Mouse (Mus musculus) c-Kit-positive CD71-positive TER-119-positive erythroid progenitor cells, embryonic 14.5 days (primary cell): ENCODE measurements around the gene Tmbim1.
"Not testable (repeated sequence)": the region's sequence is repeated elsewhere in the genome, so short reads cannot be mapped to it uniquely, and the experiment has no call there.

Source experiments
- DNase-seq: peaks from one replicate; pipeline ENCODE4 v3.0.0-alpha.2; 2013; ENCODE audit warnings: low spot score

Tmbim1 gene

GRCm38 (mm10) chr1:74294733-74295455, 10.5 kb downstream of the Tmbim1 start:
- DNase-seq, result no peak

- no peak for DNase-seq
Observed at GRCm38 (mm10) chr1:74294090-74294643, 11.3 kb downstream of the Tmbim1 start.

DNA sequence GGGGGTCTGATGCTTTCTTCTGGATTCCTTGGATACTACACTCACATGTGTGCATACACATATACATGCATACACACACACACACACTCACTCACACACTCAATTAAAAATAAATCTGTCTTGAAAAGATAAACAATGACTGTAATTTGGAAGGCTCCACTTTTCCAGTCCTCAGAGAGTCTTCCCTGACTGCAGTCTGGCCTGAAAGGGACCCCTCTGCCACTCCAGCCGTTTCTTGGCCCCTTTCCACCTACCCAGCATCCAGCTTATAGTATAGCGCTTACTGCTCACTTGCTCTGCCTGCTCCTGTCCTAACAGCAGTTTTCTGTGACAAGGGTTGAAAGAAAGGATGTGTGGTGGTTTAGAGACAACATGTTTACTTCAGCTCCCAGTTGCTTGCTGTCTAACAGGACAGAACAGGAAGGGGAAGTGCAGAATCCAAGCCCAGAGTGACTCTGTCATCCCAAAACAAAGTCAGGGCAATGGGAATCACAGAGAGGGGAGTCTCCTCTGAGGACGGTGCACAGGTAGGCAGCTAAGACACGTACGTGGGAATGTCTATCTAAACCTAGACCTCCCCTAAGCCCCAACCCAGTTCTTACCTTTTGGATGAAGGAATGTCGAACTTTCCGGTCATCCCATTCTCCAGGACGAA, 12.0 kb downstream of the Tmbim1 start:
- DNase-seq, result no peak

DNA sequence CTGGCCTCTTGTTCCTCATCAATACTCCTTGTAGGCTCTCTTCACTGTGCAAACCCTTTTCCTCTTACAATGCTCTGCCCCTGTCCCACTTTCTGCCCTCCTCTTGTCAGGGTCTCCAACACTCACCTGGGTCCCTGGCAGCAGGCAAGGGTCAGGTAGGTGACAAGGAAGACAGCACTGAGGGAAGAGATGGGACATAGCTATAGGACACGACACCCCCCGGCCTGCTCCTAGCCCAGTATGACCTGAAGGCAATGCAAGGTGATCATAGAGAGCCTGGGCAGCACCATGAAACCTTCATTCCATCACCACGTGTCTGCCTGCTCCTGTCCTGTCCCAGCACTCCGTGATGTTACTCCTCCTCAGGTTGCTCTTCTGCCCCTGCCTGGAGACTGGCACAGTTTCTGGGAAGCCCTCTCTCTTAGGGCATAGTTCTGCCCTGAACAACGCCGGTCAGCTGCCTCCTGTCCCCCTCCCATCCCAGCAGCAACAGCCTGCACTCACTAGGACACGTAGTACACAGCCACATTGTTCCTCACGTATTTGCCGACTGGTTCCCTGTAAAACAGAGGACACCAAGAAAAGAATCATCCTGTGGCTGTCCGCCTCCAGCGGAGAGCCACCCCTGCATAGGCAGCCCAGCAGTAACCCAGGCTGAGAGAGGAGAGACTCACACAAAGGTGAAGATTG, 12.9 kb downstream of the Tmbim1 start:
- DNase-seq, result no peak

- DNase-seq, result no peak
Observed at GRCm38 (mm10) chr1:74290141-74290540, 15.3 kb downstream of the Tmbim1 start.

DNA sequence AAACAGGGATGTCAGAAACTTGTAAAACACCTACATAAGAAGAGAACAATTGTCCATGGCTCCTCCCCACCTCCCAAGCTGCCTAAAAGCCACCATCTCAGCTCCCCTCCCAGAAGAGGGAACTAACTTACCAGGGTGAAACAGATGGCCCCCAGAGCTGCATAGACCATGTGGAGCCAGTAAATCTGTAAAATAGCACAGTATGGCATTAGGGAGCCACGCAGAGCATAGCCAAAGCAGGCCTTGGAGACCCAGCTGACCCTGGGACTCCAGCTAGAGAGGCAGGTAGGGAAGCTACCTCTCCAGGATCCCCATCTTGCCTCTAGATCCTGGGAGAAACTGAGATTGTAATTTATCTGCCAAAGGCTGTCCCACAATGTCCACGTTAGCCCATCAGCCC, 15.7 kb downstream of the Tmbim1 start:
- DNase-seq, result no peak

GRCm38 (mm10) chr1:74289248-74289647, 16.2 kb downstream of the Tmbim1 start:
- no peak for DNase-seq

- no peak for DNase-seq
Observed at GRCm38 (mm10) chr1:74288327-74288726, 17.1 kb downstream of the Tmbim1 start.

DNA sequence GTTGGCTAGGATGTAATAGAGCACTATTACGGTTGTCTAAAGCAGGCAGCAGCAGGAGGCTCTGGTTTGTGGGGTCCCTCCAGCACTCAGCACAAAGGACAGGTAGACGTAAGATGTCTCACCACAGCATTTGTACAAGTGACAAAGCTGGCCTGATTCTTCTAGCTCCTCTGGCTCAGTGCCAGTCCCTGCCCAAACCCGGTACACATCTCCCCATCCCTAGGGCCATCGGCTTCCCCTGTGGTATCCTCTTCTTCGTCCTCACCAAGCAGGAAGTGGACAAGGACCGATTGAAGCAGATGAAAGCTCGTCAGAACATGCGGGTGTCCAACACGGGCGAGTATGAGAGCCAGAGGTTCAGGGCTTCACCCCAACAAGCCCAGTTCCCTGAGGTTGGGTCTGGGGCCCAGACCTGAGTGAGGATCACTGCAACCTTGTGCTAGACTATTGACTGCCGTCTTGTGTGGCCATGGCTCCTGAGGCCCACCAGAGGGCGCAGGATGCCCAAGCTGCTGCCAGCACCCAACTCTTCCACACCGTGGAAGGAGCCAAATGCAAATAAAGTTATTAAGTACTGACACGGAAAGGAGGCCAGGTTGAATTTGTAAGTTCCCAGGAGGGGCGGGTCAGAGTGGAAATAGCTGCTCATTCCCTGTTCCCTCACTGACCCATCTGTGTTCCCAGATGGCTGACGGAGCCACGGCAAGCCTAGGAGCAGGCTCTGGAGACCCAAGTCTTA, 18.4 kb downstream of the Tmbim1 start:
- DNase-seq, result not testable (repeated sequence)

DNA sequence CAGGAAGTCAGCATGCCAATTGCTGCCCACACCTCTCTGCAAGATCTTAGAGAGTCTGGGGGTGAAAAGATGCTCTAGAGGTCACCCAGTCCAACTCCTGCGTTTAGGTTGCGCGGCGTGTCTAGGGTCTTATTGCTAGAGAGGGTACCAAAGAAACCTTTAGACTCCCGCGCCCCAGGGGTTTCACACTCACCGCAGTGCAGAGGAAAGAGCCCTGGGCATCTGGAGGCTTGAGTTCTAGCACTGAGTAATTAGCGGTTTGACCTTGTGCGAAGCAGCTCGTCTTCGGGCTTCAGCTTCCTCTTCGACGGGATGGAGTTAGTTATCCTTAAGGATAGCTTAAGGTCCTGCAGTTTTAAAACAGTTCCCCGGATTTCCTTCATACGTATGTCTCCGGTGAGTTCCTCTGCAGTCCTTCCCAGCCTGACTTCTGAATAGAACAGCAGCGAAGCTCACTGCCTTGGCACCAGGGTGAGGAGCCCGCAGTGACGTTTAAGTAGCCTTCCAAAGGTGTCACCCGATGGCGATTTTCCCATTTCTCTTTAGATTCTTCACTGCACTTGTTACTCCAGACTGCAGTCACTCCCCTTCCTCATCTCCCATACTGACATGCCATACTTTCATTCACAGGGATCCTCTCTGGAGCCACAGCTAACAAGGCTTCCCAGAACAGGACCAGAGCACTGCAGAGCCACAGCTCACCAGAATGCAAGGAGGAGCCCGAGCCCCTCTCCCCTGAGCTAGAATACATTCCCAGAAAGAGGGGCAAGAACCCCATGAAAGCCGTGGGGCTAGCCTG, 20.0 kb downstream of the Tmbim1 start:
- no peak for DNase-seq

- peak; percentile 100 for DNase-seq
Observed at GRCm38 (mm10) chr1:74284543-74285160, 20.8 kb downstream of the Tmbim1 start, which contains the start of the genes Aamp and Pnkd. Aamp (minus strand) TSS chr1:74284738. Pnkd (plus strand) TSS chr1:74284930.

DNA sequence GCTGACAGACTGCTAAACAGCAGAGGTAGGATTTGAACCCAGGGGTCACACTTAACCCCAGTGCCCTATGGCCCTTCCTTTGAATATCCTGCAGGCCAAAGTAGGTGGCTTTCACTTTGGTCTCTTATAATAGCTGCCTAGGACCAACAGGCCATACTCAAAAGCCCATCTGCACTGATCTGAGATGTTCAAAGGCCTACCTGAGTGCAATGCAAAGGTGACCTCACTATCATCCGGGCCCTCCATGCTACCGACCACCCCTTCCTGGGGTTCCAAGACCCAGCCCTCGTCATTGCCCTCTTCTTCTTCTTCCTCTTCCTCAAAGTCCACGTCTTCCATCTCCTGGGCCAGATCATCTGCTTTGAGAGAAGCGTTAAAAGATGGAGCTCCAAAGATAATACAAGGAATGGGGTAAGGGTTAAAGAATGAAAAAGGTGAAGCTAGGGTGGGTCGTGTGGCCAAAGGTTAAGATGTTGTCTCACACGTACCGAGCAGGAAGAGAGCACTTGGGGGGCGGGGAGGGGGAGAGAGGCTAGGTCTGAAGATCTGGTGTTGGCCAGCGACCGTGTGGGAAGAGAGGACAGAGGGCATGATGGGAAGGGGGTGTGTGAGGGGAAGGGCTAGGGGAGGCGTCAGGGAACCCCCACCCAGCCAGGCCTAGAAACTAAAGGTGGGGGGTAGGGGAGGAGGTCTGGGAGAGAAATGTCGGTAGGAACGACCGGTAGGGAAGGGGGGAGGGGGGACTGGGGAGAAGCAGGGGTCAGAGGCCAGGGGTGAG, 21.5 kb downstream of the Tmbim1 start:
- DNase-seq, result no peak

DNA sequence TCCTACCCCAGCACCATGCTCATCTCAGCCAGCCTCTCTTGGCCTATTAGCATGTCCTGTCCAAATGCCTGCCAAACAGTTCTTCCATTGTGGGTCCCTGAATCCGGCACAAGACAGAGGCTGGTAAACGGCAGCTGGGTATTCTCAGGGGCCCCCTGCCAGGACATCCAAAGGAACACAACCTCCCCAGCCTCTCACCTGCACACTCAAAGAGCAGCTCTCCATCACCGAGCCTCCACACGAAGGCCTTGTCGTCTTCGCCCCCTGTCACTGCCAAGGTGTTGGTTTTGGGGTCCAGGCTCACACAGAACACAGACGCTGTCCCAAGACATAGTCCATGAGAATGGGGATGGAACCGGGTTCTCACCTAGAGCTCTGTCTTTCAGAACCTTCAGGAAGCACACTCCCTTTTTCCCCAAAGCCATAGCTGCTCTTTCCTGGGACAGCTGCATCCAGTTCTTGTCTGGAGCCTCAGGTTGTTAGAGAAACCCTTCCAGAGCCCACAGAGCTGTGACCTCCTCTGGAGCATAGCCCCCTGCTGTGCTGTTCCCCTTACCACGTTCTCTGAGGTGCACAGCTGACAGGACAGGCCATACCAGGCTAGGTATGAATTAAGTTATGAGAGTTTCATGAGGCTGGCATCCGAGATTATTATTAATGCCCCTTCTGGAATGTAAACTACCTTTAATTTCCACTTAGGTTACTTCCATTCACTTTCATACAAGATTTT, 22.4 kb downstream of the Tmbim1 start:
- DNase-seq, result no peak

GRCm38 (mm10) chr1:74281886-74282285, 23.5 kb downstream of the Tmbim1 start:
- DNase-seq, result no peak

DNA sequence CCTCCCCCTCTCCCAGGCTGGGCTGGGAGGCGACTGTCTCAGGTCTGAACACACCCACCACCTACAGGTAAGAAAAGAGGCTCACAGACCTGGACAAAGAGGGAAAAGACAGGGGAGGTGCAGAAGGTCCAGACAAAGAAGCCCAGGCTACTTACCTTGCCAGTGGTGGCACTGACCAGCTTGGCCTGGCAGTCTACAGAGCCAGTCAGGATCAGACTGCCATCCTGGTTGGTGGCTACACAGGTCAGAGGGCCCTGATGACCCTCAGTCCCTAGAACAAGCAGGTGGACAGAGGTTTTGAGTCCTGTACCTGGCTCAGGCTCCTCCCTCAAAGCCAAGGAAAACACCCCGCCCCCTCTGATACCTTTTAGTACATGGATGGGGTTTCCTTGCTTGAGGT, 24.1 kb downstream of the Tmbim1 start:
- no peak for DNase-seq

DNA sequence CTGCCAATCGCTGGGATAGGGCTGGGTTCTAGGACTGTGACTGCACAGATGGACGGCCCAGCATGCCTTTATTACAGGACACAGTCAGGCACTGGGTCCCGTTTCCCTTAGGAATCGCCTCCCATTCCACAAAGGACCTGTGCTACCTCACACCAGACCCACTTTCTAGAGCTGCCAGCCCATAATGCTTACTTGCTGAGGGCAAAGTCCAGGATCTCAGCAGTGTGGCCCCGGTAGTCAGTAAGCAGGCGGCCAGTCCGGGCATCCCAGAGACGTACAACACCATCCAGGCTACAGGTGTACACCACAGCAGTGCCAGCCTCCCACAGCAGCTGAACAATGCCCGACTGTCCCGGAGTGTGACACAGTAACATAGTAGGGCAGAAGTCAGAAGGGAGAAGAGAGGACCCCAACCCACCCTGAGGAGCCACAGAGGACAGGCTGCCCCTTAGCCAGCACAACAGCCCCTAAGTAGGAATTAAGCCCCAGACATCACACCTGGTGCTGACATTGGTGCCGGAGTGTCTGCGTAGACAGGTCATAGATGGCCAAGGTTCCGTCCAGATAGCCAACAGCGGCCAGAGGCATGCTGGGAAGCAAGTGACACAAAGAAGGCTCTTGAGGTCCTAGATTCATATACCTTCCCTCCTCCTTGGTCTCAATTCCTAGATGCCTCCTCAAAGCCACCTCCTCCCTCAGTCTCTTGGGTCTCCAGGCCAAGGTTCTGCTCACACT, 24.7 kb downstream of the Tmbim1 start:
- no peak for DNase-seq

GRCm38 (mm10) chr1:74278988-74279387, 26.4 kb downstream of the Tmbim1 start:
- DNase-seq, result no peak

DNA sequence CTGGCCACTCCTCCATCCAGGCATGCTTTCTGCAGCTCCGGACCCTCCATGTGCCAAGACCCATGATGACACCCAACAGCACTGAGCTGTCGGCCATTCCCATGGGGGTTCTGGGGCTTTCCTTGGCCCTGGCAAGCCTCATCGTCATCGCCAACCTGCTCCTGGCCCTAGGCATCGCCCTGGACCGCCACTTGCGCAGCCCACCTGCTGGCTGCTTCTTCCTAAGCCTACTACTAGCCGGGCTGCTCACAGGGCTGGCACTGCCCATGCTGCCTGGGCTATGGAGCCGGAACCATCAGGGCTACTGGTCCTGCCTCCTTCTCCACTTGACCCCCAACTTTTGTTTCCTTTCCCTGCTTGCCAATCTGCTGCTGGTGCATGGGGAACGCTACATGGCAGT, 26.9 kb downstream of the Tmbim1 start, which contains the start of gene Gpbar1:
Gene Gpbar1, plus strand, starts transcription at position 13 of the 400 bp plus-strand sequence.
- DNase-seq, result no peak
